Mouse (Mus musculus) MEL (cell line): ENCODE results near the gene Nsg2. TPM values are rescaled to one million over a fixed set of nuclear protein-coding genes. Genes with fewer than 3 reads are reported as not detected.
"Not testable (repeated sequence)": the region's sequence is repeated elsewhere in the genome, so short reads cannot be mapped to it uniquely, and the experiment has no call there.

Experiments
- DNase-seq: peaks from one replicate; pipeline ENCODE4 v3.0.0; 2011; ENCODE audit warnings: low read depth, low spot score
- H3K27ac ChIP-seq: 2 replicates; pipeline ENCODE4 v1.5.1; 2012; ENCODE audit warnings: low read depth, mild to moderate bottlenecking, control low read depth, low read length, moderate library complexity; ENCODE audit not compliant: control insufficient read depth
- H3K27me3 ChIP-seq, 2 experiments: fragments of 150-350 bp in 1 of 2; sonication (generic) in 1 of 2; 2 replicates each; pipeline ENCODE4 v1.6.1; 2012; ENCODE audit warnings: low read length in 2 of 2, mild to moderate bottlenecking in 2 of 2, improper control_type of control experiment in 1 of 2, moderate library complexity in 1 of 2; ENCODE audit not compliant: insufficient read depth in 2 of 2, control insufficient read depth in 1 of 2
- H3K36me3 ChIP-seq, 2 experiments: 2 replicates each; pipeline ENCODE4 v1.6.1; 2012 to 2014; ENCODE audit warnings: low read length in 2 of 2, improper control_type of control experiment in 1 of 2, inconsistent platforms in 1 of 2, mild to moderate bottlenecking in 1 of 2; ENCODE audit not compliant: insufficient read depth in 2 of 2, control insufficient read depth in 1 of 2
- H3K4me1 ChIP-seq, 2 experiments: fragments of 150-350 bp in 1 of 2; sonication (generic) in 1 of 2; 2 replicates each; pipeline ENCODE4 v1.6.1; 2012; ENCODE audit warnings: low read length in 2 of 2, improper control_type of control experiment in 1 of 2, mild to moderate bottlenecking in 1 of 2; ENCODE audit not compliant: insufficient read depth in 2 of 2, control insufficient read depth in 1 of 2
- H3K4me3 ChIP-seq, 2 experiments: fragments of 150-350 bp in 1 of 2; sonication (generic) in 1 of 2; 2 replicates each; pipeline ENCODE4 v1.5.1; 2012; ENCODE audit warnings: low read depth in 2 of 2, low read length in 2 of 2, mild to moderate bottlenecking in 2 of 2, moderate library complexity in 2 of 2, control low read depth in 1 of 2, improper control_type of control experiment in 1 of 2; ENCODE audit not compliant: control insufficient read depth in 1 of 2, insufficient read depth in 1 of 2
- H3K79me2 ChIP-seq: 2 replicates; pipeline ENCODE4 v1.6.1; 2012; ENCODE audit warnings: mild to moderate bottlenecking, low read length, moderate library complexity; ENCODE audit not compliant: control insufficient read depth, poor library complexity, insufficient read depth
- H3K9ac ChIP-seq: 2 replicates; pipeline ENCODE4 v1.6.1; 2012; ENCODE audit warnings: low read depth, mild to moderate bottlenecking, control low read depth, low read length, moderate library complexity; ENCODE audit not compliant: control insufficient read depth, poor library complexity, severe bottlenecking
- H3K9me3 ChIP-seq: fragments of 150-350 bp; sonication (generic); replicated peaks from 2 replicates; pipeline ENCODE4 v1.6.1; 2012; ENCODE audit warnings: mild to moderate bottlenecking, low read length, improper control_type of control experiment, moderate library complexity; ENCODE audit not compliant: insufficient read depth
- BHLHE40 ChIP-seq: IDR thresholded peaks from 2 replicates; pipeline ENCODE4 v1.6.1; 2012; ENCODE audit warnings: low read depth, mild to moderate bottlenecking, inconsistent platforms, low read length, improper control_type of control experiment, borderline replicate concordance
- CHD1 ChIP-seq: IDR thresholded peaks from 2 replicates; pipeline ENCODE4 v1.6.1; 2012; ENCODE audit warnings: low read depth, mild to moderate bottlenecking, inconsistent platforms, low read length, improper control_type of control experiment
- ELF1 ChIP-seq: IDR thresholded peaks from 2 replicates; pipeline ENCODE4 v1.6.1; 2014; ENCODE audit warnings: low read depth, mild to moderate bottlenecking, inconsistent platforms, low read length, improper control_type of control experiment, moderate library complexity
- MAZ ChIP-seq: IDR thresholded peaks from 2 replicates; pipeline ENCODE4 v1.6.1; 2012; ENCODE audit warnings: low read depth, mild to moderate bottlenecking, inconsistent platforms, low read length, improper control_type of control experiment
- MEF2A ChIP-seq: IDR thresholded peaks from 2 replicates; pipeline ENCODE4 v1.6.1; 2014; ENCODE audit warnings: low read depth, mild to moderate bottlenecking, inconsistent platforms, low read length, improper control_type of control experiment; ENCODE audit not compliant: poor library complexity, insufficient replicate concordance, severe bottlenecking; ENCODE audit errors: extremely low read depth
- MXI1 ChIP-seq: IDR thresholded peaks from 2 replicates; pipeline ENCODE4 v1.6.1; 2011; ENCODE audit warnings: mild to moderate bottlenecking, low read depth, low read length, improper control_type of control experiment
- MYB ChIP-seq: IDR thresholded peaks from 2 replicates; pipeline ENCODE4 v1.6.1; 2011; ENCODE audit warnings: mild to moderate bottlenecking, low read depth, low read length, improper control_type of control experiment
- MYC ChIP-seq: IDR thresholded peaks from 2 replicates; pipeline ENCODE4 v1.6.1; 2011; ENCODE audit warnings: low read depth, mild to moderate bottlenecking, low read length, improper control_type of control experiment, moderate library complexity
- NRF1 ChIP-seq: IDR thresholded peaks from 2 replicates; pipeline ENCODE4 v1.6.1; 2014; ENCODE audit warnings: low read depth, mild to moderate bottlenecking, inconsistent platforms, low read length, improper control_type of control experiment, moderate library complexity; ENCODE audit not compliant: poor library complexity, insufficient read depth, severe bottlenecking
- POLR2AphosphoS2 ChIP-seq: IDR thresholded peaks from 2 replicates; pipeline ENCODE4 v1.6.1; 2011; ENCODE audit warnings: low read length, improper control_type of control experiment
- POLR2AphosphoS5 ChIP-seq: IDR thresholded peaks from 2 replicates; pipeline ENCODE4 v1.6.1; 2012; ENCODE audit warnings: low read depth, borderline replicate concordance, mild to moderate bottlenecking, inconsistent platforms, low read length, moderate library complexity, mixed read lengths
- TAL1 ChIP-seq: IDR thresholded peaks from 2 replicates; pipeline ENCODE4 v1.6.1; 2012; ENCODE audit warnings: mild to moderate bottlenecking, inconsistent platforms, low read length, moderate library complexity, mixed read lengths
- TCF12 ChIP-seq: IDR thresholded peaks from 2 replicates; pipeline ENCODE4 v1.6.1; 2014; ENCODE audit warnings: low read depth, mild to moderate bottlenecking, inconsistent platforms, low read length, improper control_type of control experiment, moderate library complexity
- USF1 ChIP-seq: IDR thresholded peaks from 2 replicates; pipeline ENCODE4 v1.6.1; 2014; ENCODE audit warnings: low read depth, mild to moderate bottlenecking, inconsistent platforms, low read length, improper control_type of control experiment, moderate library complexity
- USF2 ChIP-seq, 2 experiments: IDR thresholded peaks; 2 replicates each; pipeline ENCODE4 v1.6.1; 2011 to 2012; ENCODE audit warnings: improper control_type of control experiment in 2 of 2, low read length in 2 of 2, borderline replicate concordance in 1 of 2, inconsistent platforms in 1 of 2, low read depth in 1 of 2, mild to moderate bottlenecking in 1 of 2; ENCODE audit not compliant: insufficient read depth in 1 of 2
- ZMIZ1 ChIP-seq: IDR thresholded peaks from 2 replicates; pipeline ENCODE4 v1.6.1; 2012; ENCODE audit warnings: low read depth, mild to moderate bottlenecking, inconsistent platforms, low read length, improper control_type of control experiment, moderate library complexity
- polyA plus RNA-seq, 2 experiments: library from polyadenylated mRNA; stranded (reverse) in 1 of 2; unstranded in 1 of 2; fragments of >175 nt in 1 of 2; fragments of >200 nt in 1 of 2; gene quantifications; 2 replicates each; pipeline versions ENCODE4 v1.2.1 to v1.2.4; 2012; ENCODE audit warnings: low replicate concordance in 2 of 2, low read depth in 1 of 2; ENCODE audit not compliant: insufficient read length in 2 of 2, insufficient read depth in 1 of 2, missing spikeins in 1 of 2
- total RNA-seq: library from RNA; depleted of rRNA; stranded (reverse); fragments of 300-350 nt; gene quantifications from 2 replicates; pipeline ENCODE4 v1.2.3, GENCODE M21; 2012

The Nsg2 gene
- total and polyA plus RNA-seq, 3 experiments: not detected

DNA sequence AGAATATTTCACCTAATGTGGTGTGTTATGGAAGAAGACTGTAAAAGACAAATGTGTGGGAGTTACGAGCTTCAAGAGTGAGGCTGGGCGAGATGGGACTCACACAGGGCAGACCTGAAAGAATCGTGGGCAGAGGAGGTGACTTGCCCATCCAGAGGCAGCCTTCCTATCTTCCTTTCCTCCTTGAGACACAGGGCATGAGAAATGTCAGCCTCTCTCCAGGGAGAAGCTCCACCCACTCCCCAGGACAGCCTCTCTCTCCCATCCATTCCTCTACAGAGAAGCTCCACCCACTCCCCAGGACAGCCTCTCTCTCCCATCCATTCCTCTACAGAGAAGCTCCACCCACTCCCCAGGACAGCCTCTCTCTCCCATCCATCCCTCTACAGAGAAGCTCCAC is 7.8 kb downstream of the Nsg2 start:
- H3K9ac ChIP-seq, H3K4me3 ChIP-seq, H3K27me3 ChIP-seq, H3K79me2 ChIP-seq, H3K4me1 ChIP-seq, H3K9me3 ChIP-seq, DNase-seq, H3K36me3 ChIP-seq, H3K27ac ChIP-seq: not testable (repeated sequence)

DNA sequence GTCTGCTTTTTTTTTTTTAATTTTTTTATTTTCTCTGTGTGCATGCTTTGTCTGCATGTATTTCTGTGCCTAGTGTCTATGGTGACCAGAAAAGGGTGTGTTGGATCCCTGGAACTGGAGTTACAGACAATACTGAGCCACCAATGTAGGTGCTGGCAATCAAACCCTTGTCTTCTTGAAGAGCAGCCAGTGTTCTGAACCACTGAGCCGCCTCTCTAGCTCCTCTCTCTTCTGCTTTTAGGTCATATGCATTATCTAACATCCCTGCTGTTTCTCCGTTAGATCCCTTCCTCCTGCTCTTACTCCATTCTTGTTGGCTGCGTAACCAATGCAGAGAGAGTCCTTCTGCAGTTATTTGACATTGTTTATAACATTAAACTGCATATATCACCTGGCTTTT is 8.6 kb downstream of the Nsg2 start:
- no peaks in the 10 kb centered on the region for H3K36me3 ChIP-seq
- H3K27ac ChIP-seq: no peak overlapping the region
- TF ChIP-seq TCF12 (no peak), MYB (no peak), MYC (no peak), ZMIZ1 (no peak), POLR2AphosphoS2 (no peak), MAZ (no peak), USF2 (IDR thresholded peaks at IDR 0.05; ENCODE audit: borderline replicate concordance in 1 of 2, insufficient read depth in 1 of 2, low read depth in 1 of 2, low read length in 2 of 2) (no peak), ELF1 (no peak), USF1 (no peak), POLR2AphosphoS5 (no peak), NRF1 (no peak), BHLHE40 (no peak), MEF2A (no peak), MXI1 (no peak), CHD1 (no peak), TAL1 (no peak)
- H3K4me1 ChIP-seq: no peaks in the 10 kb centered on the region
- H3K9me3 ChIP-seq: no peaks in the 10 kb centered on the region
- DNase-seq: no peak
- peaks cover 6 to 7% of the 10 kb centered on the region in 2 experiments for H3K27me3 ChIP-seq
- no peak overlapping the region for H3K4me3 ChIP-seq
- H3K79me2 ChIP-seq: no peaks in the 10 kb centered on the region
- no peak overlapping the region for H3K9ac ChIP-seq
